Mouse (Mus musculus) stomach, postnatal 0 days (tissue): ENCODE results near the gene Nfe2l1. TPM values are rescaled to one million over a fixed set of nuclear protein-coding genes. Genes with fewer than 3 reads are reported as not detected.

Source experiments
- ATAC-seq: fragments of 200-750 bp; cut with Nextera tagmentation; 2 replicates; pipeline ENCODE4 v1.8.0; 2017; ENCODE audit not compliant: low FRiP score, low TSS enrichment
- DNase-seq: peaks from one replicate; pipeline ENCODE4 v3.0.0-alpha.2; 2016; ENCODE audit warnings: low spot score
- H3K27ac ChIP-seq: fragments of 300-500 bp; sonication (generic); replicated peaks from 2 replicates; pipeline ENCODE4 v1.5.1; 2014; ENCODE audit warnings: mild to moderate bottlenecking, control low read depth
- H3K27me3 ChIP-seq: fragments of 300-500 bp; sonication (generic); 2 replicates; pipeline ENCODE4 v1.6.1; 2014; ENCODE audit warnings: low read length; ENCODE audit not compliant: control insufficient read depth, insufficient read depth
- H3K36me3 ChIP-seq: fragments of 300-500 bp; sonication (generic); 2 replicates; pipeline ENCODE4 v1.6.1; 2014; ENCODE audit warnings: low read length, mixed read lengths; ENCODE audit not compliant: control insufficient read depth, insufficient read depth
- H3K4me1 ChIP-seq: fragments of 300-500 bp; sonication (generic); replicated peaks from 2 replicates; pipeline ENCODE4 v1.6.1; 2014; ENCODE audit warnings: antibody characterized with exemption; ENCODE audit not compliant: control insufficient read depth, insufficient read depth
- H3K4me2 ChIP-seq: fragments of 300-500 bp; sonication (generic); replicated peaks from 2 replicates; pipeline ENCODE4 v1.6.1; 2014; ENCODE audit warnings: low read depth, mild to moderate bottlenecking, control low read depth, moderate library complexity
- H3K4me3 ChIP-seq: fragments of 300-500 bp; sonication (generic); 2 replicates; pipeline ENCODE4 v1.5.1; 2014; ENCODE audit warnings: low read depth, low read length, control low read depth
- H3K9ac ChIP-seq: fragments of 300-500 bp; sonication (generic); 2 replicates; pipeline ENCODE4 v1.6.1; 2014; ENCODE audit warnings: mild to moderate bottlenecking, low read length, control low read depth, mixed read lengths
- H3K9me3 ChIP-seq: fragments of 300-500 bp; sonication (generic); 2 replicates; pipeline ENCODE4 v1.6.1; 2016; ENCODE audit warnings: low read length; ENCODE audit not compliant: control insufficient read depth
- CTCF ChIP-seq: IDR thresholded peaks from 2 replicates; pipeline ENCODE4 v1.5.1; 2016; ENCODE audit warnings: antibody characterized with exemption, low read depth, mild to moderate bottlenecking, moderate library complexity
- EP300 ChIP-seq: optimal IDR thresholded peaks from 2 replicates; pipeline ENCODE3; 2016; ENCODE audit warnings: antibody characterized with exemption
- WGBS: fragments of 180-500 bp; shearing (Covaris S2); extraction: QIAGEN DNeasy Blood & Tissue Kit; methylation state at CpG from one replicate; pipeline ENCODE4 v1.1.7; 2014; 5-methylcytosine and 5-hydroxymethylcytosine counted together
- polyA plus RNA-seq: library from polyadenylated mRNA; unstranded; fragments of >200 nt; fragmentation: Nextera tagmentation; extraction: Ambion mirVana; gene quantifications from 2 replicates; pipeline ENCODE4 v1.2.1, GENCODE M21; 2015

Gene Nfe2l1
- polyA plus RNA-seq, 1 experiment from 2014 or later, result 35.6 TPM

- Histone ChIP-seq H3K9me3 (no peaks in the 10 kb centered on the region), H3K4me2 (no peak overlapping the region), H3K9ac (no peak overlapping the region), H3K36me3 (no peaks in the 10 kb centered on the region), H3K4me1 (no peaks in the 10 kb centered on the region), H3K27ac (0 out of 2 replicates have a peak overlapping the region, but pooled peaks have one; percentile 13), H3K4me3 (no peak overlapping the region), H3K27me3 (no peaks in the 10 kb centered on the region)
- DNase-seq, result no peak
- WGBS, result 57% methylated on average over 3 of the region's 3 CpGs
- TF ChIP-seq CTCF, result no peak
- TF ChIP-seq EP300, result no peak
- no peak for ATAC-seq
Measured at GRCm38 (mm10) chr11:96839877-96840276, 10.1 kb upstream of the Nfe2l1 start.

- H3K4me3 ChIP-seq, result no peak overlapping the region
- no peaks in the 10 kb centered on the region for H3K4me1 ChIP-seq
- H3K27ac ChIP-seq, result no peak overlapping the region
- no peak overlapping the region for H3K4me2 ChIP-seq
- H3K9ac ChIP-seq, result no peak overlapping the region
- WGBS, result 74% methylated on average over 7 of the region's 7 CpGs
- no peak for DNase-seq
- H3K36me3 ChIP-seq, result no peaks in the 10 kb centered on the region
- H3K9me3 ChIP-seq, result no peaks in the 10 kb centered on the region
- TF ChIP-seq CTCF (no peak), EP300 (no peak)
- ATAC-seq, result no peak
- H3K27me3 ChIP-seq, result no peaks in the 10 kb centered on the region
Measured at GRCm38 (mm10) chr11:96839428-96839827, 9.7 kb upstream of the Nfe2l1 start.

- ATAC-seq (no peak), DNase-seq (no peak)
- Histone ChIP-seq H3K27ac (no peak overlapping the region), H3K4me2 (no peak overlapping the region), H3K27me3 (no peaks in the 10 kb centered on the region), H3K4me1 (no peaks in the 10 kb centered on the region), H3K9ac (no peak overlapping the region), H3K9me3 (no peaks in the 10 kb centered on the region), H3K36me3 (no peaks in the 10 kb centered on the region), H3K4me3 (no peak overlapping the region)
- 58% methylated on average over 4 of the region's 4 CpGs for WGBS
- TF ChIP-seq EP300 (no peak), CTCF (no peak)
Measured at GRCm38 (mm10) chr11:96838341-96838740, 8.6 kb upstream of the Nfe2l1 start.

GRCm38 (mm10) chr11:96837298-96837697, 7.5 kb upstream of the Nfe2l1 start:
- Histone ChIP-seq H3K36me3 (no peaks in the 10 kb centered on the region), H3K4me1 (no peaks in the 10 kb centered on the region), H3K4me2 (no peak overlapping the region), H3K9ac (no peak overlapping the region), H3K27ac (peak overlapping the region; percentile 13; the same call in 1 of the 2 replicates), H3K9me3 (no peaks in the 10 kb centered on the region), H3K27me3 (no peaks in the 10 kb centered on the region), H3K4me3 (no peak overlapping the region)
- TF ChIP-seq CTCF, result peak; percentile 73
- no peak for TF ChIP-seq EP300
- WGBS, result 25% methylated on average over 9 of the region's 9 CpGs
- DNase-seq (peak; percentile 41), ATAC-seq (peak; percentile 78)

GRCm38 (mm10) chr11:96834127-96834526, 4.4 kb upstream of the Nfe2l1 start:
- no peak for TF ChIP-seq CTCF
- TF ChIP-seq EP300, result no peak
- H3K9ac ChIP-seq, result no peak overlapping the region
- no peaks in the 10 kb centered on the region for H3K36me3 ChIP-seq
- no peaks in the 10 kb centered on the region for H3K9me3 ChIP-seq
- H3K27me3 ChIP-seq, result no peaks in the 10 kb centered on the region
- H3K4me1 ChIP-seq, result no peaks in the 10 kb centered on the region
- ATAC-seq (no peak), DNase-seq (no peak)
- H3K4me3 ChIP-seq, result no peak overlapping the region
- H3K4me2 ChIP-seq, result no peak overlapping the region
- WGBS, result 90% methylated on average over 1 of the region's 1 CpGs
- no peak overlapping the region for H3K27ac ChIP-seq

GRCm38 (mm10) chr11:96832973-96833372, 3.2 kb upstream of the Nfe2l1 start:
- Histone ChIP-seq H3K4me1 (no peaks in the 10 kb centered on the region), H3K4me3 (no peak overlapping the region), H3K4me2 (no peak overlapping the region), H3K9me3 (no peaks in the 10 kb centered on the region), H3K9ac (no peak overlapping the region), H3K27me3 (no peaks in the 10 kb centered on the region), H3K36me3 (no peaks in the 10 kb centered on the region), H3K27ac (no peak overlapping the region)
- 50% methylated on average over 2 of the region's 2 CpGs for WGBS
- ATAC-seq (no peak), DNase-seq (no peak)
- TF ChIP-seq CTCF (no peak), EP300 (no peak)
